ENCODE assay signal across 7 mouse cellular contexts in the genomic region with DNA sequence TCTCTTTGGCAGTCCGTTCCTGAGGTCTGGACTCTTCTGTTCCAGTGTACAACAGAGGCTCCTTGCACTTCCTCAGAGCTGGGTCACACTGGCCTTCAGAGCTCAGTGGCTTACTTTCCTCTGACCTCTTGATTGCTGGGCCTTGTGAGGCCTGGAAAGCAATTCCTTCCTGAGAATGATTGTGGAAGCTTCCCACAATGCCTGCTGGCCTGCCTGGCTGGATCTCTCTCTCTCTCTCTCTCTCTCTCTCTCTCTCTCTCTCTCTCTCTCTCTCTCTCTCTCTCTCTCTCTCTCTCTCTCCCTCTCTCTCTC. TPM values are rescaled to one million over a fixed set of nuclear protein-coding genes. Genes with fewer than 3 reads are reported as not detected.
DNase-seq lines count a peak whose midpoint lies in the region; ATAC-seq and TF ChIP-seq lines count a peak whose summit lies in the region.

No protein-coding gene starts in this region.

- TF ChIP-seq CTCF in spleen, adult 2 months (IDR thresholded peaks at IDR 0.05; ENCODE audit: extremely low read depth, insufficient read depth, insufficient read length, insufficient replicate concordance), result no peak
- TF ChIP-seq CTCF in forebrain, postnatal 0 days (IDR thresholded peaks at IDR 0.05; ENCODE audit: low read depth), result no peak

- H3K9me3 ChIP-seq in forebrain, postnatal 0 days (ENCODE audit: low read length), result no peaks in the 10 kb centered on the region

- no peaks in the 10 kb centered on the region for H3K79me2 ChIP-seq in myocyte (ENCODE audit: control insufficient read depth, insufficient read depth)

- 50% methylated on average over 1 of the region's 1 CpGs for WGBS in spleen, adult 2 months
- whole genome bisulfite sequencing in forebrain, postnatal 0 days, result 25% methylated on average over 1 of the region's 1 CpGs

- no peak overlapping the region for H3K4me3 ChIP-seq in spleen, adult 2 months (ENCODE audit: extremely low read depth, insufficient read depth, insufficient read length)
- H3K4me3 ChIP-seq in forebrain, postnatal 0 days (ENCODE audit: low read depth, low read length), result no peak overlapping the region
- H3K4me3 ChIP-seq in myocyte, result peak overlapping the region; percentile 23

- H3K36me3 ChIP-seq in spleen, adult 2 months (ENCODE audit: control insufficient read depth, insufficient read depth, low read length), result no peaks in the 10 kb centered on the region
- peaks cover 15% of the 10 kb centered on the region for H3K36me3 ChIP-seq in forebrain, postnatal 0 days (ENCODE audit: insufficient read depth)
- peaks cover 5% of the 10 kb centered on the region for H3K36me3 ChIP-seq in myocyte (ENCODE audit: control insufficient read depth, insufficient read depth)

- ATAC-seq in forebrain, postnatal 0 days, result no peak
- ATAC-seq in inflammation-experienced regulatory T-cells, adult 6 months, result no peak
- no peak for ATAC-seq in erythroblast, adult 5-6 weeks (replicated peaks; ENCODE audit: low FRiP score, poor library complexity, severe bottlenecking)

- no peaks in the 10 kb centered on the region for H3K27me3 ChIP-seq in spleen, adult 2 months (ENCODE audit: control insufficient read depth, insufficient read depth, low read length)
- H3K27me3 ChIP-seq in forebrain, postnatal 0 days (ENCODE audit: insufficient read depth, low read length), result no peaks in the 10 kb centered on the region
- no peaks in the 10 kb centered on the region for H3K27me3 ChIP-seq in myocyte (ENCODE audit: control insufficient read depth, insufficient read depth, insufficient read length)

- TF ChIP-seq POLR2A in spleen, adult 2 months (IDR thresholded peaks at IDR 0.05; ENCODE audit: low read depth, low read length), result no peak
- no peak for TF ChIP-seq POLR2A in myocyte (IDR thresholded peaks at IDR 0.05; ENCODE audit: insufficient read length, low read depth)

- DNase-seq in spleen, adult 2 months (ENCODE audit: low read depth in 1 of 2, low spot score in 2 of 2), result no peak
- DNase-seq in spleen, postnatal 36 days (ENCODE audit: low spot score in 2 of 2), result no peak
- DNase-seq in forebrain, postnatal 0 days, result peak; percentile 28
- peak; percentile 54 for DNase-seq in kidney, postnatal 10 days

- peak overlapping the region; percentile 68 for H3K4me2 ChIP-seq in forebrain, postnatal 0 days (ENCODE audit: low read depth)
- H3K4me2 ChIP-seq in myocyte (ENCODE audit: low read depth), result peak overlapping the region; percentile 80

- peaks cover 6% of the 10 kb centered on the region; the same call in 1 of the 2 replicates for H3K4me1 ChIP-seq in spleen, adult 2 months (ENCODE audit: control insufficient read depth, insufficient read depth, insufficient read length)
- 0 out of 2 replicates have a peak, but pooled peaks cover 4% of the 10 kb centered on the region for H3K4me1 ChIP-seq in forebrain, postnatal 0 days (ENCODE audit: insufficient read depth)

- H3K9ac ChIP-seq in forebrain, postnatal 0 days, result peak overlapping the region; percentile 65; the same call in 1 of the 2 replicates

- H3ac ChIP-seq in myocyte (ENCODE audit: control insufficient read depth, insufficient read length), result no peak overlapping the region

- H3K27ac ChIP-seq in spleen, adult 2 months (ENCODE audit: insufficient read depth, low read length), result peak overlapping the region; percentile 34
- H3K27ac ChIP-seq in forebrain, postnatal 0 days (ENCODE audit: low read depth, low read length), result peak overlapping the region; percentile 95

TF ChIP-seq in myocyte, 11 proteins besides CTCF, POLR2A, EP300 and RAD21:
- TF ChIP-seq TCF12 (IDR thresholded peaks at IDR 0.05; ENCODE audit: insufficient read depth, poor library complexity, severe bottlenecking) (no peak), MYOD1 (IDR thresholded peaks at IDR 0.05; ENCODE audit: control insufficient read depth in 1 of 3, insufficient read length in 2 of 3, low read depth in 2 of 3) (no peak), SRF (IDR thresholded peaks at IDR 0.05; ENCODE audit: control insufficient read depth, insufficient read length, low read depth) (no peak)

RNA-seq across cellular contexts. Expression of a gene that starts 9.7 kb away (rescaled TPM):
- polyA plus RNA-seq in spleen, adult 2 months (2012; rRNA removed), result 2.3 and 3.0 TPM in 2 replicates
- 30.8 and 47.0 TPM in 2 replicates for total RNA-seq in forebrain, postnatal 0 days (2014; rRNA removed)
- polyA plus RNA-seq in forebrain, postnatal 0 days (2015; fragmentation: Nextera tagmentation; extraction: Ambion mirVana), result 16.5 and 27.9 TPM in 2 replicates
- 8.8 TPM for polyA plus RNA-seq in myocyte (2012; fragmentation: generic; extraction: Trizol)
- polyA plus RNA-seq in inflammation-experienced regulatory T-cells, adult 6 months (2017; shearing (Covaris generic)), result 1 to 10 TPM in 2 of 3 experiments, under 1 TPM in 1; 0.44 to 2.1 (median 2.0) TPM
- 0.96 and 3.1 TPM in 2 replicates for total RNA-seq in erythroblast, adult 5-6 weeks (2015; ENCODE audit: low replicate concordance)
- total RNA-seq in erythroblast, adult 5-6 weeks (2017; ENCODE audit: low replicate concordance), result 2.4 and 9.5 TPM in 2 replicates

RNA-seq across cellular contexts. Expression of a gene that starts 25.9 kb away (rescaled TPM):
- 10.3 and 11.2 TPM in 2 replicates for polyA plus RNA-seq in spleen, adult 2 months (2012; rRNA removed)
- 19.0 and 20.5 TPM in 2 replicates for total RNA-seq in forebrain, postnatal 0 days (2014; rRNA removed)
- polyA plus RNA-seq in forebrain, postnatal 0 days (2015; fragmentation: Nextera tagmentation; extraction: Ambion mirVana), result 3.7 and 3.9 TPM in 2 replicates
- polyA plus RNA-seq in myocyte (2012; fragmentation: generic; extraction: Trizol), result 18.7 TPM
- 1 to 10 TPM; 3.0 to 3.7 (median 3.5) TPM for polyA plus RNA-seq in inflammation-experienced regulatory T-cells, adult 6 months (2017; shearing (Covaris generic))
- total RNA-seq in erythroblast, adult 5-6 weeks (2015; ENCODE audit: low replicate concordance), result 14.8 and 15.9 TPM in 2 replicates
- 27.9 and 36.7 TPM in 2 replicates for total RNA-seq in erythroblast, adult 5-6 weeks (2017; ENCODE audit: low replicate concordance)

RNA-seq across cellular contexts. Expression of a gene that starts 29.0 kb away (rescaled TPM):
- 137 and 147 TPM in 2 replicates for polyA plus RNA-seq in spleen, adult 2 months (2012; rRNA removed)
- total RNA-seq in forebrain, postnatal 0 days (2014; rRNA removed), result 6.5 and 9.4 TPM in 2 replicates
- 4.8 and 7.1 TPM in 2 replicates for polyA plus RNA-seq in forebrain, postnatal 0 days (2015; fragmentation: Nextera tagmentation; extraction: Ambion mirVana)
- polyA plus RNA-seq in myocyte (2012; fragmentation: generic; extraction: Trizol), result 15.6 TPM
- polyA plus RNA-seq in inflammation-experienced regulatory T-cells, adult 6 months (2017; shearing (Covaris generic)), result 10 to 100 TPM; 52.9 to 64.4 (median 60.6) TPM
- 70.7 and 93.0 TPM in 2 replicates for total RNA-seq in erythroblast, adult 5-6 weeks (2015; ENCODE audit: low replicate concordance)
- total RNA-seq in erythroblast, adult 5-6 weeks (2017; ENCODE audit: low replicate concordance), result 8.6 and 16.9 TPM in 2 replicates

RNA-seq across cellular contexts. Expression of a gene that starts 40.4 kb away (rescaled TPM):
- polyA plus RNA-seq in spleen, adult 2 months (2012; rRNA removed), result 17.9 and 22.5 TPM in 2 replicates
- total RNA-seq in forebrain, postnatal 0 days (2014; rRNA removed), result 27.2 and 28.5 TPM in 2 replicates
- polyA plus RNA-seq in forebrain, postnatal 0 days (2015; fragmentation: Nextera tagmentation; extraction: Ambion mirVana), result 20.1 and 27.1 TPM in 2 replicates
- polyA plus RNA-seq in myocyte (2012; fragmentation: generic; extraction: Trizol), result 55.2 TPM
- polyA plus RNA-seq in inflammation-experienced regulatory T-cells, adult 6 months (2017; shearing (Covaris generic)), result 10 to 100 TPM; 21.5 to 28.5 (median 25.4) TPM
- 6.7 and 15.3 TPM in 2 replicates for total RNA-seq in erythroblast, adult 5-6 weeks (2015; ENCODE audit: low replicate concordance)
- total RNA-seq in erythroblast, adult 5-6 weeks (2017; ENCODE audit: low replicate concordance), result 25.0 TPM in 2 replicates

RNA-seq across cellular contexts. Expression of a gene that starts 40.4 kb away (rescaled TPM):
- 4.7 TPM in 2 replicates for polyA plus RNA-seq in spleen, adult 2 months (2012; rRNA removed)
- total RNA-seq in forebrain, postnatal 0 days (2014; rRNA removed), result 8.5 and 8.8 TPM in 2 replicates
- polyA plus RNA-seq in forebrain, postnatal 0 days (2015; fragmentation: Nextera tagmentation; extraction: Ambion mirVana), result 3.6 TPM in 2 replicates
- polyA plus RNA-seq in myocyte (2012; fragmentation: generic; extraction: Trizol), result 20.6 TPM
- polyA plus RNA-seq in inflammation-experienced regulatory T-cells, adult 6 months (2017; shearing (Covaris generic)), result not detected
- not detected in 2 replicates for total RNA-seq in erythroblast, adult 5-6 weeks (2015; ENCODE audit: low replicate concordance)
- total RNA-seq in erythroblast, adult 5-6 weeks (2017; ENCODE audit: low replicate concordance), result 0.70 and 1.0 TPM in 2 replicates

Comparison
In these comparisons a context has a peak if more than half of its experiments do, and no peak if none do; other contexts are left out.
1. DNase-seq: peak in forebrain, postnatal 0 days (single experiment) and kidney, postnatal 10 days (single experiment); none in spleen, adult 2 months (0 of 2) and spleen, postnatal 36 days (0 of 2).